Mouse (Mus musculus): ENCODE measurements around the gene Kmt2a. TPM values are rescaled to one million over a fixed set of nuclear protein-coding genes. Genes with fewer than 3 reads are reported as not detected.
A peak's percentile ranks its signal among the peaks of the same experiment; 100 is the strongest.
"Not testable (repeated sequence)": the region's sequence is repeated elsewhere in the genome, so short reads cannot be mapped to it uniquely, and the experiment has no call there.

The Kmt2a gene
- polyA plus RNA-seq, 1 experiment from 2014 or later, result 9.7 TPM

DNA sequence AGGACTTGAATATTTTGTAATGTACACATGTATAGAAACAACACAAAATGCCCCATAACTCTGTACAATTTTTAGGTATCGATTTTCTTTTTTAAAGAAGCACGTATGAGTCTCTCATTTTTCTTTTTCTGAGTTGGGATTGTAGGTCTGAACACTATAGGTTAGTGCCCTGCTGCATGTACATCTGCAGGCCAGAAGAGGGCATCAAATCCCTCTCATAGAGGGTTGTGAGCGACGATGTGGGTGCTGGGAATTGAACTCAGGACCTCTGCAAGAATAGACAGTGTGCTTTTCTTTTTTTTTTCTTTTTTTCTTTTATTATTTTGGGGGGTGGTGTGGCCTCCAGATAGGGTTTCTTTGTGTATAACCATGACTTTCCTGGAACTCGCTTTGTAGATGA is 109.7 kb downstream of the Kmt2a start:
- Histone ChIP-seq H3K27me3 (replicated peaks; ENCODE audit: control insufficient read depth, insufficient read depth, low read length) (no peaks in the 10 kb centered on the region), H3K27ac (ENCODE audit: low read depth, low read length) (no peak overlapping the region), H3K4me1 (replicated peaks; ENCODE audit: control insufficient read depth, insufficient read depth, low read length) (peaks cover 3% of the 10 kb centered on the region), H3K4me2 (no peak overlapping the region), H3K9ac (ENCODE audit: low read depth, low read length) (no peak overlapping the region), H3K4me3 (ENCODE audit: low read depth, low read length) (no peak overlapping the region), H3K9me3 (ENCODE audit: control insufficient read depth, low read length) (no peaks in the 10 kb centered on the region), H3K36me3 (ENCODE audit: control insufficient read depth, insufficient read depth, low read length) (no peaks in the 10 kb centered on the region)
- DNase-seq (ENCODE audit: low spot score), result no peak
- 88% methylated on average over 5 of the region's 5 CpGs for WGBS
- ATAC-seq (replicated peaks; ENCODE audit: low FRiP score), result no peak

DNA sequence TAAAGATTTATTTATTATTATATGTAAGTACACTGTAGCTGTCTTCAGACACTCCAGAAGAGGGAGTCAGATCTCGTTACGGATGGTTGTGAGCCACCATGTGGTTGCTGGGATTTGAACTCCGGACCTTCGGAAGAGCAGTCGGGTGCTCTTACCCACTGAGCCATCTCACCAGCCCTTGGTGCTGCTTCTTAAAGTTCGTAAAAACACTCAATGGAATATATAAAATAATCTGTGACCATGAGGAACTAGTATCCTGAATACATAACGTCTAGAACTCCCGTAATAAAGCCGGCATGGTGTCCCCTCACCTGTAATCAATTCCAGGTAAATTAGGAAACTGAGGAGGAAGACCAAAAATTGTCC is 113.1 kb downstream of the Kmt2a start:
- H3K27ac ChIP-seq (ENCODE audit: low read depth, low read length), result peak overlapping the region; percentile 96; the same call in 1 of the 2 replicates
- H3K36me3 ChIP-seq (ENCODE audit: control insufficient read depth, insufficient read depth, low read length); H3K9me3 ChIP-seq (ENCODE audit: control insufficient read depth, low read length); ATAC-seq (replicated peaks; ENCODE audit: low FRiP score); DNase-seq (ENCODE audit: low spot score); H3K27me3 ChIP-seq (replicated peaks; ENCODE audit: control insufficient read depth, insufficient read depth, low read length): not testable (repeated sequence)
- H3K4me3 ChIP-seq (ENCODE audit: low read depth, low read length), result peak overlapping the region; percentile 95
- peak overlapping the region; percentile 55; the same call in 1 of the 2 replicates for H3K9ac ChIP-seq (ENCODE audit: low read depth, low read length)
- 41% methylated on average over 7 of the region's 9 CpGs for WGBS
- H3K4me2 ChIP-seq, result peak overlapping the region; percentile 84
- H3K4me1 ChIP-seq (replicated peaks; ENCODE audit: control insufficient read depth, insufficient read depth, low read length), result peaks cover 16% of the 10 kb centered on the region

DNA sequence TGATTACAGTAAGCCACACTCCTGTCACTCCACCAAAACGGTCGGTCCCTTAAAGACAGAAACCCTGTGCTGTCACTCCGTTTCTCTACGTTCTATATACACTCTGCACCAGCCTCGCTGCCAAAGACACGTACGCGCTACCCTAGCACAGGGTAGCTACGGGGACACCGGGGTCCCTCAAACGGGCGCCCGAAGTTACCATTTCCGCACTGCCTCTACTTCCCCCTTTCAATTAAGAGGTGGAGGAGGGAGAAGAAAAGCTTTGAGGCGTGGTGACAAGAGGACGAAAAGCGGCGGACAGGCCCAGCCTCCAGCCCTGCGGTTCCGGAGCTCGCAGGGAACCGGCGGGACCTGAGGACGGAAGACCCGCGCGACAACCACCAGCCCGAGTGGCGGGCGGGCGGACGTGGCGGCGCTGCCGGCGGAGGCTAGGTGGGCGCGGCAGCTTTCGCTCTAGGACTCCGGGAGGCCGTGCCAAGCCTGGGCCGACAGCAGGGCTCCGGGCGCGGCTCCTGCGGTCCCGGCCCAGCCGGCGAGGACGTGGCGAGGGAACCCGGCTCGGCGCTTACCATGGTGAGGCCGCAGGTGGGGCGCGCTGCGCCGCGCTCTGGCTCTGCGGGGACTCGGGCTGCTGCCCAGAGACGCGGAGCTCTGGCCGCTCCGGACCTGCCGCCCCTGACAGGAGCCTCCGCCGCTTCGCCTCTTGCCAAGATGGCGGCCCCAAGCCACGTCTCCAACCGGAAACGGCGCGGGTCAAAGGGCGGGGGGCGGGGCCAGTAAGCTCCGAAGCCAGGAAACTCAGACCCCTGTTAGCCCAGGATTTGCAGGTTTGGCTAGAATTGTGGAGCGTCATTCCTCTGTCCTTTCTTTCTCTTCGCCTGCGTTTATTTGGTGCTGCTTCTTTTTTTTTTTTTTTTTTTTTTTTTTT is 113.7 kb downstream of the Kmt2a start, which contains the start of the genes Arcn1 and Ift46:
Arcn1 (minus strand) TSS at position 745 of the 928 bp plus-strand sequence.
Ift46 (plus strand) TSS at position 808 of the 928 bp plus-strand sequence.
- Histone ChIP-seq H3K27me3 (replicated peaks; ENCODE audit: control insufficient read depth, insufficient read depth, low read length) (no peaks in the 10 kb centered on the region), H3K4me3 (ENCODE audit: low read depth, low read length) (peak within 1 kb of the TSS; percentile 95), H3K9ac (ENCODE audit: low read depth, low read length) (peak within 1 kb of the TSS; percentile 97), H3K27ac (ENCODE audit: low read depth, low read length) (peak within 1 kb of the TSS; percentile 96), H3K4me1 (replicated peaks; ENCODE audit: control insufficient read depth, insufficient read depth, low read length) (peaks cover 15% of the 10 kb centered on the region), H3K4me2 (peak within 1 kb of the TSS; percentile 84), H3K36me3 (ENCODE audit: control insufficient read depth, insufficient read depth, low read length) (no peaks in the 10 kb centered on the region), H3K9me3 (ENCODE audit: control insufficient read depth, low read length) (no peaks in the 10 kb centered on the region)
- DNase-seq (ENCODE audit: low spot score) (peak; percentile 84), ATAC-seq (replicated peaks; ENCODE audit: low FRiP score) (peak; percentile 81)
- WGBS, result under 1% methylated on average over 82 of the region's 82 CpGs

DNA sequence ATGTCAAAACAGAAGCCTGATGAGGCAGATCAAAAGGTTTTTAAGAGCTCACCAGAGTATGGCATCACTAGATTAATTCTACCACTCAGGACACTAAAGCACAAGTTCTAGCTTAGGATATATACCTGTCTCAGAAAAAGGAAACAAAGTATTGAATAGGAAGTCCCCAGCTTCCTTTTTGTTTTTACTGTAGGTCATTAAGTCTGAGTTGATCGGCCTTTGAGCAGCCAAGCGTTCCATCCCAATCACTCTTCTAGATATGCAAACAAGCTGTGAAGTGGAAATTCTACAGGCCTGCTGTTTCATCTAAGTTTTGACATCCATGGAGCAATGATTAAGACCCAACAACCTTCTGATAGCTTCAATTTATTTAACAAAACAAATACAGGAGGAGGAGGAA is 120.2 kb downstream of the Kmt2a start:
- Histone ChIP-seq H3K9me3 (ENCODE audit: control insufficient read depth, low read length) (no peaks in the 10 kb centered on the region), H3K4me2 (no peak overlapping the region), H3K4me1 (replicated peaks; ENCODE audit: control insufficient read depth, insufficient read depth, low read length) (peaks cover 9% of the 10 kb centered on the region; the same call in 1 of the 2 replicates), H3K36me3 (ENCODE audit: control insufficient read depth, insufficient read depth, low read length) (peaks cover 19% of the 10 kb centered on the region; the same call in 1 of the 2 replicates), H3K4me3 (ENCODE audit: low read depth, low read length) (no peak overlapping the region), H3K9ac (ENCODE audit: low read depth, low read length) (no peak overlapping the region), H3K27me3 (replicated peaks; ENCODE audit: control insufficient read depth, insufficient read depth, low read length) (no peaks in the 10 kb centered on the region), H3K27ac (ENCODE audit: low read depth, low read length) (no peak overlapping the region)
- no peak for DNase-seq (ENCODE audit: low spot score)
- no peak for ATAC-seq (replicated peaks; ENCODE audit: low FRiP score)
- 86% methylated on average over 2 of the region's 2 CpGs for WGBS

Other genes with a start within 250 kb of the Kmt2a start
- gene Treh, start 208.1 kb downstream of the Kmt2a start, polyA plus RNA-seq (2014; fragmentation: Nextera tagmentation; extraction: Ambion mirVana), result not detected in 2 replicates
- gene Phldb1, start 146.1 kb downstream of the Kmt2a start, polyA plus RNA-seq (2014; fragmentation: Nextera tagmentation; extraction: Ambion mirVana), result 10.6 and 10.9 TPM in 2 replicates
- 171 and 202 TPM in 2 replicates for gene Arcn1, start 113.5 kb downstream of the Kmt2a start, polyA plus RNA-seq (2014; fragmentation: Nextera tagmentation; extraction: Ambion mirVana)
- 48.9 and 54.0 TPM in 2 replicates for gene Ift46, start 113.4 kb downstream of the Kmt2a start, polyA plus RNA-seq (2014; fragmentation: Nextera tagmentation; extraction: Ambion mirVana)
- 1.2 and 1.6 TPM in 2 replicates for gene Tmem25, start 82.0 kb downstream of the Kmt2a start, polyA plus RNA-seq (2014; fragmentation: Nextera tagmentation; extraction: Ambion mirVana)
- gene Ttc36, start 78.2 kb downstream of the Kmt2a start, polyA plus RNA-seq (2014; fragmentation: Nextera tagmentation; extraction: Ambion mirVana), result 5.2 and 7.3 TPM in 2 replicates
- 671 and 713 TPM in 2 replicates for gene Atp5l, start 39.4 kb upstream of the Kmt2a start, polyA plus RNA-seq (2014; fragmentation: Nextera tagmentation; extraction: Ambion mirVana)
- 19.5 and 23.9 TPM in 2 replicates for gene Ube4a, start 84.3 kb upstream of the Kmt2a start, polyA plus RNA-seq (2014; fragmentation: Nextera tagmentation; extraction: Ambion mirVana)
- 0.23 and 0.55 TPM in 2 replicates for gene Cd3g, start 99.1 kb upstream of the Kmt2a start, polyA plus RNA-seq (2014; fragmentation: Nextera tagmentation; extraction: Ambion mirVana)
- not detected in 2 replicates for gene Cd3d, start 100.5 kb upstream of the Kmt2a start, polyA plus RNA-seq (2014; fragmentation: Nextera tagmentation; extraction: Ambion mirVana)
- not detected in 2 replicates for gene Cd3e, start 128.3 kb upstream of the Kmt2a start, polyA plus RNA-seq (2014; fragmentation: Nextera tagmentation; extraction: Ambion mirVana)
- gene Mpzl2, start 158.5 kb upstream of the Kmt2a start, polyA plus RNA-seq (2014; fragmentation: Nextera tagmentation; extraction: Ambion mirVana), result 6.4 and 6.5 TPM in 2 replicates
- gene Mpzl3, start 173.9 kb upstream of the Kmt2a start, polyA plus RNA-seq (2014; fragmentation: Nextera tagmentation; extraction: Ambion mirVana), result 1.0 and 1.3 TPM in 2 replicates
- gene Jaml, start 197.9 kb upstream of the Kmt2a start, polyA plus RNA-seq (2014; fragmentation: Nextera tagmentation; extraction: Ambion mirVana), result 0.16 and 0.18 TPM in 2 replicates
- gene Scn2b, start 236.5 kb upstream of the Kmt2a start, polyA plus RNA-seq (2014; fragmentation: Nextera tagmentation; extraction: Ambion mirVana), result 1.9 and 2.3 TPM in 2 replicates

Data from liver, embryonic 11.5 days (tissue).